ENCODE assay signal across 1 mouse cellular context in the genomic region with DNA sequence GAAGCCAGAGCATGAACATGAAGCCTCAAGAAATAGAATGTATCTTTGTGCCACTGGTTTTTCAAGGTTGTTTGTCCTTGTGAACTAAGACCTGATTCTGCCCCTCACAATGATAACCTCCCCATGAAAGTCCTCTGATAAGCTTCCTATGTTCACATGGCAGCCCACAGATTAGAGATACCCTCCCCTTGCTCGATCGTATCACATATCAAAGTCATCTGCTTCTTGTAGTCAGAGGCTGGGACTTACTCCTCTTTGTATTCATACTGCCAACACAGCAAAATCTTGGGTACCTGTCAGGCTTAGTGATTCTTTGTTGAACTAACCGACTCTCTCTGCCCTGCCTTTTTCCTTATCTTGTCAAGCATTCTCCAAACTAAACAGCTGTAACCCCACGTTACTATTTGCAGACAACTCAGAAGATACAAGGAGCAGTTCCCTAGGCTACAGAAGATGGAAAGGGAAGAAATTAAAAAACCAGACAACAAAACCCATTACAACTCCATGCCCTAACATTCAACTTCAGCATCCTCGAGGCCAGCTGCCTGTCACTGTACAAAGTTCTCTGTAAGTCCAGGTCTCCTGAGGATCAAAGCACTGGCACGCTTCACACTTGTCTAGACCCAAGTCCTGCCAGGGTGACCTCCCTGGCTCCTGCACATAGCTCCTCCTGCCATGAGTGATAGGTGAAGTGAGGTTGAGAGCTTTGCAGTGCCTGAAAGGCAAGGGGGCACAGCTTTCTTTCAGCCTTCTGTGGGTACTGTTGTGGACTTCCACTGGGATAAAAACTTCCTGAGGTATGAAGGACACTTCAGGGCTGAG.
A peak's percentile ranks its signal among the peaks of the same experiment; 100 is the strongest.
TF ChIP-seq lines count a peak whose summit lies in the region.

No protein-coding gene starts in this region.

TF ChIP-seq in MEL, 35 proteins besides CTCF, POLR2A, EP300 and RAD21 (continued from another document):
- TF ChIP-seq RCOR1 (IDR thresholded peaks at IDR 0.05; ENCODE audit: low read depth, low read length) = peak; percentile 16; the same call in 1 of the 2 replicates
- TF ChIP-seq TCF12 (IDR thresholded peaks at IDR 0.05; ENCODE audit: low read depth, low read length) = peak; percentile 68
- peak; percentile 82 for TF ChIP-seq GATA1 (IDR thresholded peaks at IDR 0.05; ENCODE audit: low read depth, low read length)
